Mouse (Mus musculus): ENCODE measurements around the gene Cdc42bpb. TPM values are rescaled to one million over a fixed set of nuclear protein-coding genes. Genes with fewer than 3 reads are reported as not detected.

Cdc42bpb gene
- polyA plus RNA-seq, 1 experiment from 2014 or later: 32.5 TPM

- Histone ChIP-seq H3K9ac (no peak overlapping the region), H3K36me3 (peaks cover 34% of the 10 kb centered on the region), H3K27ac (no peak overlapping the region), H3K9me3 (no peaks in the 10 kb centered on the region), H3K4me1 (no peaks in the 10 kb centered on the region), H3K4me2 (no peak overlapping the region), H3K4me3 (replicated peaks) (no peak overlapping the region), H3K27me3 (replicated peaks) (no peaks in the 10 kb centered on the region)
- no peak for ATAC-seq (ENCODE audit: insufficient read depth, low FRiP score, low read depth)
- 85% methylated on average over 9 of the region's 9 CpGs for WGBS
Measured at GRCm38 (mm10) chr12:111331573-111331972, 45.9 kb downstream of the Cdc42bpb start.

- 90% methylated on average over 15 of the region's 15 CpGs for WGBS
- no peak for ATAC-seq (ENCODE audit: insufficient read depth, low FRiP score, low read depth)
- no peak overlapping the region for H3K27ac ChIP-seq
Measured at GRCm38 (mm10) chr12:111329281-111329680, 48.2 kb downstream of the Cdc42bpb start.

GRCm38 (mm10) chr12:111328360-111328759, 49.2 kb downstream of the Cdc42bpb start:
- Histone ChIP-seq H3K27ac (no peak overlapping the region), H3K9me3 (no peaks in the 10 kb centered on the region), H3K4me1 (no peaks in the 10 kb centered on the region), H3K27me3 (replicated peaks) (no peaks in the 10 kb centered on the region), H3K4me2 (no peak overlapping the region), H3K4me3 (replicated peaks) (no peak overlapping the region), H3K9ac (no peak overlapping the region), H3K36me3 (peaks cover 40% of the 10 kb centered on the region)
- 66% methylated on average over 6 of the region's 6 CpGs for whole genome bisulfite sequencing
- no peak for ATAC-seq (ENCODE audit: insufficient read depth, low FRiP score, low read depth)

More at GRCm38 (mm10) chr12:111329281-111329680, 48.2 kb downstream of the Cdc42bpb start:
- Histone ChIP-seq H3K4me1 (no peaks in the 10 kb centered on the region), H3K36me3 (peaks cover 38% of the 10 kb centered on the region), H3K4me2 (no peak overlapping the region), H3K9ac (no peak overlapping the region), H3K9me3 (no peaks in the 10 kb centered on the region), H3K27me3 (replicated peaks) (no peaks in the 10 kb centered on the region), H3K4me3 (replicated peaks) (no peak overlapping the region)

- Histone ChIP-seq H3K27me3 (replicated peaks) (no peaks in the 10 kb centered on the region), H3K4me3 (replicated peaks) (no peak overlapping the region), H3K4me1 (no peaks in the 10 kb centered on the region), H3K9me3 (no peaks in the 10 kb centered on the region), H3K27ac (no peak overlapping the region), H3K4me2 (no peak overlapping the region), H3K36me3 (peaks cover 60% of the 10 kb centered on the region), H3K9ac (no peak overlapping the region)
- 92% methylated on average over 18 of the region's 18 CpGs for WGBS
- ATAC-seq (ENCODE audit: insufficient read depth, low FRiP score, low read depth): no peak
Measured at GRCm38 (mm10) chr12:111325744-111326424, 51.6 kb downstream of the Cdc42bpb start.

GRCm38 (mm10) chr12:111324949-111325348, 52.6 kb downstream of the Cdc42bpb start:
- Histone ChIP-seq H3K4me1 (no peaks in the 10 kb centered on the region), H3K9ac (no peak overlapping the region), H3K27me3 (replicated peaks) (no peaks in the 10 kb centered on the region), H3K4me2 (no peak overlapping the region), H3K4me3 (replicated peaks) (no peak overlapping the region), H3K9me3 (no peaks in the 10 kb centered on the region), H3K36me3 (peaks cover 69% of the 10 kb centered on the region), H3K27ac (no peak overlapping the region)
- WGBS: 90% methylated on average over 12 of the region's 12 CpGs
- ATAC-seq (ENCODE audit: insufficient read depth, low FRiP score, low read depth): no peak

GRCm38 (mm10) chr12:111324536-111324935, 53.0 kb downstream of the Cdc42bpb start:
- H3K27ac ChIP-seq: no peak overlapping the region
- no peaks in the 10 kb centered on the region for H3K4me1 ChIP-seq
- H3K4me3 ChIP-seq (replicated peaks): no peak overlapping the region
- no peak overlapping the region for H3K9ac ChIP-seq
- WGBS: 94% methylated on average over 21 of the region's 21 CpGs
- ATAC-seq (ENCODE audit: insufficient read depth, low FRiP score, low read depth): no peak
- no peaks in the 10 kb centered on the region for H3K9me3 ChIP-seq
- H3K4me2 ChIP-seq: no peak overlapping the region
- peaks cover 73% of the 10 kb centered on the region for H3K36me3 ChIP-seq
- no peaks in the 10 kb centered on the region for H3K27me3 ChIP-seq (replicated peaks)

- 86% methylated on average over 4 of the region's 4 CpGs for WGBS
- Histone ChIP-seq H3K9me3 (no peaks in the 10 kb centered on the region), H3K4me3 (replicated peaks) (no peak overlapping the region), H3K4me1 (no peaks in the 10 kb centered on the region), H3K27ac (no peak overlapping the region), H3K9ac (no peak overlapping the region), H3K27me3 (replicated peaks) (no peaks in the 10 kb centered on the region), H3K4me2 (no peak overlapping the region), H3K36me3 (peaks cover 80% of the 10 kb centered on the region)
- ATAC-seq (ENCODE audit: insufficient read depth, low FRiP score, low read depth): no peak
Measured at GRCm38 (mm10) chr12:111323423-111323822, 54.1 kb downstream of the Cdc42bpb start.

GRCm38 (mm10) chr12:111321832-111322231, 55.7 kb downstream of the Cdc42bpb start:
- 85% methylated on average over 13 of the region's 13 CpGs for WGBS

GRCm38 (mm10) chr12:111320549-111320948, 57.0 kb downstream of the Cdc42bpb start:
- no peak overlapping the region for H3K27ac ChIP-seq
- H3K4me1 ChIP-seq: no peaks in the 10 kb centered on the region
- H3K4me2 ChIP-seq: no peak overlapping the region
- ATAC-seq (ENCODE audit: insufficient read depth, low FRiP score, low read depth): no peak
- no peak overlapping the region for H3K4me3 ChIP-seq (replicated peaks)
- H3K9me3 ChIP-seq: no peaks in the 10 kb centered on the region
- H3K27me3 ChIP-seq (replicated peaks): no peaks in the 10 kb centered on the region
- WGBS: 71% methylated on average over 12 of the region's 12 CpGs
- H3K9ac ChIP-seq: no peak overlapping the region
- peaks cover 84% of the 10 kb centered on the region for H3K36me3 ChIP-seq

More at GRCm38 (mm10) chr12:111321832-111322231, 55.7 kb downstream of the Cdc42bpb start:
- Histone ChIP-seq H3K4me3 (replicated peaks) (no peak overlapping the region), H3K36me3 (peaks cover 83% of the 10 kb centered on the region), H3K27ac (no peak overlapping the region), H3K9me3 (no peaks in the 10 kb centered on the region), H3K4me1 (no peaks in the 10 kb centered on the region), H3K27me3 (replicated peaks) (no peaks in the 10 kb centered on the region), H3K4me2 (no peak overlapping the region), H3K9ac (no peak overlapping the region)
- ATAC-seq (ENCODE audit: insufficient read depth, low FRiP score, low read depth): no peak

GRCm38 (mm10) chr12:111317694-111318093, 59.8 kb downstream of the Cdc42bpb start:
- H3K9ac ChIP-seq: no peak overlapping the region
- ATAC-seq (ENCODE audit: insufficient read depth, low FRiP score, low read depth): no peak
- H3K4me1 ChIP-seq: no peaks in the 10 kb centered on the region
- no peak overlapping the region for H3K4me2 ChIP-seq
- WGBS: 94% methylated on average over 9 of the region's 9 CpGs
- no peak overlapping the region for H3K4me3 ChIP-seq (replicated peaks)
- H3K9me3 ChIP-seq: no peaks in the 10 kb centered on the region
- H3K36me3 ChIP-seq: peaks cover 79% of the 10 kb centered on the region
- no peak overlapping the region for H3K27ac ChIP-seq
- H3K27me3 ChIP-seq (replicated peaks): no peaks in the 10 kb centered on the region

GRCm38 (mm10) chr12:111314273-111314672, 63.2 kb downstream of the Cdc42bpb start:
- ATAC-seq (ENCODE audit: insufficient read depth, low FRiP score, low read depth): no peak
- Histone ChIP-seq H3K36me3 (peaks cover 79% of the 10 kb centered on the region), H3K4me2 (no peak overlapping the region), H3K4me1 (no peaks in the 10 kb centered on the region), H3K4me3 (replicated peaks) (no peak overlapping the region), H3K27me3 (replicated peaks) (no peaks in the 10 kb centered on the region), H3K9ac (no peak overlapping the region), H3K9me3 (no peaks in the 10 kb centered on the region), H3K27ac (no peak overlapping the region)
- WGBS: 92% methylated on average over 7 of the region's 7 CpGs

- H3K4me2 ChIP-seq: no peak overlapping the region
- H3K27me3 ChIP-seq (replicated peaks): no peaks in the 10 kb centered on the region
- no peak overlapping the region for H3K4me3 ChIP-seq (replicated peaks)
- H3K36me3 ChIP-seq: peaks cover 72% of the 10 kb centered on the region
- no peak for ATAC-seq (ENCODE audit: insufficient read depth, low FRiP score, low read depth)
- WGBS: 90% methylated on average over 10 of the region's 10 CpGs
- H3K4me1 ChIP-seq: no peaks in the 10 kb centered on the region
- H3K9ac ChIP-seq: no peak overlapping the region
- H3K27ac ChIP-seq: no peak overlapping the region
- H3K9me3 ChIP-seq: no peaks in the 10 kb centered on the region
Measured at GRCm38 (mm10) chr12:111311775-111312174, 65.7 kb downstream of the Cdc42bpb start.

- no peak overlapping the region for H3K9ac ChIP-seq
- H3K4me2 ChIP-seq: no peak overlapping the region
- no peaks in the 10 kb centered on the region for H3K9me3 ChIP-seq
- H3K27me3 ChIP-seq (replicated peaks): no peaks in the 10 kb centered on the region
- no peak for ATAC-seq (ENCODE audit: insufficient read depth, low FRiP score, low read depth)
- H3K27ac ChIP-seq: no peak overlapping the region
- H3K4me3 ChIP-seq (replicated peaks): no peak overlapping the region
- 83% methylated on average over 14 of the region's 14 CpGs for WGBS
- peaks cover 74% of the 10 kb centered on the region for H3K36me3 ChIP-seq
- no peaks in the 10 kb centered on the region for H3K4me1 ChIP-seq
Measured at GRCm38 (mm10) chr12:111309931-111310330, 67.6 kb downstream of the Cdc42bpb start.
